Mouse (Mus musculus) kidney, adult 2 months (tissue): ENCODE measurements at regions not wholly inside any gene's neighbourhood (a gene's known extent, or its start where the extent isn't known, plus 50 kb on each side); places are given as distances from the start of the nearest gene placed in this dataset.

Experiments
- DNase-seq: peaks from one replicate; pipeline ENCODE4 v3.0.0; 2021
- H3K27ac ChIP-seq: fragments of 200-500 bp; 2 replicates; pipeline ENCODE4 v1.5.1; 2012; ENCODE audit warnings: low read depth, low read length, control low read depth, inconsistent platforms; ENCODE audit not compliant: insufficient read depth
- H3K27me3 ChIP-seq: fragments of 200-500 bp; replicated peaks from 2 replicates; pipeline ENCODE4 v1.6.1; 2012; ENCODE audit warnings: mild to moderate bottlenecking, moderate library complexity, low read length, inconsistent platforms; ENCODE audit not compliant: control insufficient read depth, insufficient read depth
- H3K36me3 ChIP-seq: fragments of 200-500 bp; 2 replicates; pipeline ENCODE4 v1.6.1; 2012; ENCODE audit warnings: mild to moderate bottlenecking, moderate library complexity, low read length, inconsistent platforms; ENCODE audit not compliant: control insufficient read depth, insufficient read depth
- H3K4me1 ChIP-seq: fragments of 200-500 bp; 2 replicates; pipeline ENCODE4 v1.6.1; 2011; ENCODE audit warnings: low read length; ENCODE audit not compliant: control insufficient read depth, insufficient read depth
- H3K4me3 ChIP-seq: fragments of 200-500 bp; 2 replicates; pipeline ENCODE4 v1.5.1; 2011; ENCODE audit warnings: mild to moderate bottlenecking, low read depth, low read length, control low read depth; ENCODE audit not compliant: insufficient read depth
- CTCF ChIP-seq: fragments of 200-500 bp; conservative IDR thresholded peaks from 2 replicates; pipeline ENCODE4 v1.5.1; 2011; ENCODE audit warnings: low read depth, mild to moderate bottlenecking, control low read depth, low read length, moderate library complexity, mixed read lengths; ENCODE audit not compliant: insufficient read depth, insufficient read length
- POLR2A ChIP-seq: fragments of 200-500 bp; IDR thresholded peaks from one replicate; pipeline ENCODE4 v1.6.1; 2011; ENCODE audit warnings: low read depth, low read length, control low read depth
- WGBS: fragments of 180-500 bp; shearing (Covaris S2); methylation state at CpG from one replicate; pipeline ENCODE4 v1.1.7; 2018; 5-methylcytosine and 5-hydroxymethylcytosine counted together

- no peaks in the 10 kb centered on the region for H3K27me3 ChIP-seq
- no peaks in the 10 kb centered on the region for H3K36me3 ChIP-seq
- peaks cover 7% of the 10 kb centered on the region; the same call in 1 of the 2 replicates for H3K4me1 ChIP-seq
- no peak overlapping the region for H3K4me3 ChIP-seq
- no peak overlapping the region for H3K27ac ChIP-seq
- DNase-seq: no peak
- WGBS: 74% methylated on average over 1 of the region's 1 CpGs
- TF ChIP-seq POLR2A: no peak
- no peak for TF ChIP-seq CTCF
Measured at GRCm38 (mm10) chr1:76029059-76029458, 483.0 kb downstream of the Slc4a3 start.

- WGBS: 44% methylated on average over 11 of the region's 11 CpGs
- Histone ChIP-seq H3K27me3 (no peaks in the 10 kb centered on the region), H3K4me1 (peaks cover 7% of the 10 kb centered on the region; the same call in 1 of the 2 replicates), H3K27ac (no peak overlapping the region; the same call in 1 of the 2 replicates), H3K36me3 (no peaks in the 10 kb centered on the region), H3K4me3 (no peak overlapping the region)
- TF ChIP-seq CTCF (no peak), POLR2A (no peak)
- DNase-seq: peak; percentile 27
Measured at GRCm38 (mm10) chr1:76031171-76031922, 485.3 kb downstream of the Slc4a3 start.

GRCm38 (mm10) chr1:76031923-76032285 lies 485.8 kb downstream of the Slc4a3 start:
- Histone ChIP-seq H3K4me3 (no peak overlapping the region), H3K4me1 (peaks cover 7% of the 10 kb centered on the region; the same call in 1 of the 2 replicates), H3K36me3 (no peaks in the 10 kb centered on the region), H3K27ac (no peak overlapping the region), H3K27me3 (no peaks in the 10 kb centered on the region)
- peak; percentile 9 for DNase-seq
- TF ChIP-seq POLR2A (no peak), CTCF (no peak)
- 42% methylated on average over 4 of the region's 4 CpGs for WGBS

- 87% methylated on average over 3 of the region's 3 CpGs for WGBS
- Histone ChIP-seq H3K4me3 (no peak overlapping the region), H3K27ac (no peak overlapping the region), H3K36me3 (no peaks in the 10 kb centered on the region), H3K4me1 (peaks cover 7% of the 10 kb centered on the region; the same call in 1 of the 2 replicates), H3K27me3 (no peaks in the 10 kb centered on the region)
- TF ChIP-seq CTCF (no peak), POLR2A (no peak)
- DNase-seq: no peak
Measured at GRCm38 (mm10) chr1:76032626-76033025, 486.6 kb downstream of the Slc4a3 start.

- Histone ChIP-seq H3K4me3 (no peak overlapping the region), H3K36me3 (no peaks in the 10 kb centered on the region), H3K4me1 (peaks cover 5% of the 10 kb centered on the region; the same call in 1 of the 2 replicates), H3K27me3 (no peaks in the 10 kb centered on the region), H3K27ac (no peak overlapping the region)
- TF ChIP-seq POLR2A (no peak), CTCF (no peak)
- 75% methylated on average over 3 of the region's 3 CpGs for WGBS
- no peak for DNase-seq
Measured at GRCm38 (mm10) chr1:76036316-76036715, 490.2 kb downstream of the Slc4a3 start.

GRCm38 (mm10) chr1:76039029-76039655 lies 493.1 kb downstream of the Slc4a3 start:
- 0 out of 2 replicates have a peak overlapping the region, but pooled peaks have one; percentile 27 for H3K27ac ChIP-seq
- H3K4me1 ChIP-seq: peaks cover 3% of the 10 kb centered on the region; the same call in 1 of the 2 replicates
- no peak; the same call in 1 of the 2 replicates for TF ChIP-seq CTCF
- DNase-seq: peak; percentile 94
- H3K4me3 ChIP-seq: no peak overlapping the region
- WGBS: 27% methylated on average over 4 of the region's 4 CpGs
- no peaks in the 10 kb centered on the region for H3K36me3 ChIP-seq
- no peaks in the 10 kb centered on the region for H3K27me3 ChIP-seq

GRCm38 (mm10) chr1:76039661-76040060 lies 493.6 kb downstream of the Slc4a3 start:
- Histone ChIP-seq H3K36me3 (no peaks in the 10 kb centered on the region), H3K27me3 (no peaks in the 10 kb centered on the region), H3K27ac (no peak overlapping the region), H3K4me1 (peaks cover 3% of the 10 kb centered on the region; the same call in 1 of the 2 replicates), H3K4me3 (no peak overlapping the region)
- WGBS: 68% methylated on average over 4 of the region's 4 CpGs
- peak; percentile 9 for DNase-seq
- no peak for TF ChIP-seq POLR2A
- TF ChIP-seq CTCF: no peak; the same call in 1 of the 2 replicates
